Mouse (Mus musculus) heart, postnatal 10 days (tissue): ENCODE measurements around the gene P4ha2. TPM values are rescaled to one million over a fixed set of nuclear protein-coding genes. Genes with fewer than 3 reads are reported as not detected.

ENCODE experiments used
- DNase-seq, 2 experiments: peaks; one replicate each; pipeline ENCODE4 v3.0.0; 2021
- intact Hi-C: fragments of 180-260 bp; cut with DNase I; formaldehyde crosslinking; loops from one replicate; pipeline ENCODE4 v1.15.1; 2025
- total RNA-seq, 2 experiments: library from RNA; stranded (reverse); gene quantifications; 2 replicates each; pipeline ENCODE4 v1.2.3; 2021

The P4ha2 gene
- 10 to 100 TPM; 36.8 to 37.0 TPM for total RNA-seq

- intact Hi-C loops, result loop anchor here (10.0 kb wide), 1 partner anchor 335 kb away; the partner anchor contains the start of gene Fnip1
- no peak for DNase-seq
These were observed at the start of gene P4ha2 for GRCm38 (mm10) chr11:54100045-54100691. Gene P4ha2, plus strand, starts transcription at chr11:54100095.

GRCm38 (mm10) chr11:54050205-54050604, 49.7 kb upstream of the P4ha2 start:
- intact Hi-C loops, result loop anchor here (5.0 kb wide), 1 partner anchor 118 kb away; no protein-coding TSS in a partner anchor
- no peak for DNase-seq

- intact Hi-C loops, result loop anchor here (5.0 kb wide), 1 partner anchor 119 kb away; no protein-coding TSS in a partner anchor
These were observed 48.7 kb upstream of the P4ha2 start for GRCm38 (mm10) chr11:54051161-54051560.

GRCm38 (mm10) chr11:54052128-54052527, 47.8 kb upstream of the P4ha2 start:
- intact Hi-C loops, result loop anchor here (5.0 kb wide), 1 partner anchor 120 kb away; no protein-coding TSS in a partner anchor
- DNase-seq, result no peak

More at GRCm38 (mm10) chr11:54051161-54051560, 48.7 kb upstream of the P4ha2 start:
- DNase-seq, result no peak

- intact Hi-C loops, result loop anchor here (5.0 kb wide), 1 partner anchor 121 kb away; no protein-coding TSS in a partner anchor
- DNase-seq, result no peak
These were observed 46.8 kb upstream of the P4ha2 start for GRCm38 (mm10) chr11:54053090-54053489.

GRCm38 (mm10) chr11:54054257-54054656, 45.6 kb upstream of the P4ha2 start:
- intact Hi-C loops, result loop anchor here (1.0 to 5.0 kb wide), 4 partner anchors 35 to 201 kb away; no protein-coding TSS in a partner anchor
- peak; percentile 68 to 77 for DNase-seq

GRCm38 (mm10) chr11:54056132-54056531, 43.8 kb upstream of the P4ha2 start:
- no peak for DNase-seq
- intact Hi-C loops, result no loop called here

GRCm38 (mm10) chr11:54057428-54057827, 42.5 kb upstream of the P4ha2 start:
- no peak for DNase-seq
- intact Hi-C loops, result no loop called here

- DNase-seq, result no peak
- intact Hi-C loops, result no loop called here
These were observed 41.8 kb upstream of the P4ha2 start for GRCm38 (mm10) chr11:54058056-54058617.

GRCm38 (mm10) chr11:54058643-54059042, 41.3 kb upstream of the P4ha2 start:
- DNase-seq, result peak; percentile 59 to 60
- intact Hi-C loops, result no loop called here

GRCm38 (mm10) chr11:54059526-54059925, 40.4 kb upstream of the P4ha2 start:
- intact Hi-C loops, result no loop called here
- no peak for DNase-seq

GRCm38 (mm10) chr11:54060316-54060715, 39.6 kb upstream of the P4ha2 start:
- DNase-seq, result peak; percentile 59 to 62
- intact Hi-C loops, result no loop called here

GRCm38 (mm10) chr11:54062086-54062752, 37.7 kb upstream of the P4ha2 start:
- intact Hi-C loops, result no loop called here
- DNase-seq, result peak; percentile 75 to 82

- intact Hi-C loops, result no loop called here
- DNase-seq, result peak in 1 of 2 experiments; percentile 36
These were observed 37.0 kb upstream of the P4ha2 start for GRCm38 (mm10) chr11:54062753-54063471.

- DNase-seq, result no peak
- intact Hi-C loops, result no loop called here
These were observed 36.5 kb upstream of the P4ha2 start for GRCm38 (mm10) chr11:54063472-54063775.

- DNase-seq, result peak; percentile 56 to 69
- intact Hi-C loops, result no loop called here
These were observed 35.4 kb upstream of the P4ha2 start for GRCm38 (mm10) chr11:54064412-54064978.

- intact Hi-C loops, result no loop called here
- DNase-seq, result no peak
These were observed 34.6 kb upstream of the P4ha2 start for GRCm38 (mm10) chr11:54065106-54065914.

GRCm38 (mm10) chr11:54065915-54066178, 34.0 kb upstream of the P4ha2 start:
- intact Hi-C loops, result no loop called here
- DNase-seq, result peak; percentile 35

GRCm38 (mm10) chr11:54066400-54066799, 33.5 kb upstream of the P4ha2 start:
- intact Hi-C loops, result no loop called here

More at GRCm38 (mm10) chr11:54066400-54066799, 33.5 kb upstream of the P4ha2 start:
- DNase-seq, result no peak
